Mouse (Mus musculus) adrenal gland, adult 8-10 months (tissue): ENCODE data around the gene Tiam1. TPM values are rescaled to one million over a fixed set of nuclear protein-coding genes. Genes with fewer than 3 reads are reported as not detected.

Experiments
- DNase-seq: peaks from one replicate; pipeline ENCODE4 v3.0.0; 2022
- total RNA-seq, 4 experiments: library from RNA; stranded (reverse); gene quantifications; 2 replicates each; pipeline ENCODE4 v1.2.4; 2022

Gene Tiam1
- total RNA-seq, 4 experiments from 2014 or later: 69.6 to 107 (median 85.5) TPM

DNA sequence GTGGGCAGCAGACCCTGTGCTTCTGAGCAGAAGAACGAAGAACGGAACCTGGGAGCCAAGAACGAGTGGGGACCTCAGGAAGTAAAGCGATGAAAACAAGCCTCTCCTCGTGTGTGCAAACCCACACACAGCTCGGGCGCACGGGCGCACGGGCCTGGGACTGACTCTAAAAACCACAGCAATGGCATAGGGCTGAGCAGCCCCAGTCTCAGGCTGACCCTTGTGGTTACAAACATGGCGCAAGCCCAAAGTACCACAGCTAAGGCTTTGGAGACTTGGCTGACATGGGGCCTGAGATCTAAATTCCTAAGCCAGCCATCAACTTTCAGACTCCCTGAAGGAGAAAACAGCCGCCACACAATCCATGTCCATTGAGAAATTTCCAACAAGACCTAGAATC is 239.4 kb downstream of the Tiam1 start:
- no peak for DNase-seq

DNA sequence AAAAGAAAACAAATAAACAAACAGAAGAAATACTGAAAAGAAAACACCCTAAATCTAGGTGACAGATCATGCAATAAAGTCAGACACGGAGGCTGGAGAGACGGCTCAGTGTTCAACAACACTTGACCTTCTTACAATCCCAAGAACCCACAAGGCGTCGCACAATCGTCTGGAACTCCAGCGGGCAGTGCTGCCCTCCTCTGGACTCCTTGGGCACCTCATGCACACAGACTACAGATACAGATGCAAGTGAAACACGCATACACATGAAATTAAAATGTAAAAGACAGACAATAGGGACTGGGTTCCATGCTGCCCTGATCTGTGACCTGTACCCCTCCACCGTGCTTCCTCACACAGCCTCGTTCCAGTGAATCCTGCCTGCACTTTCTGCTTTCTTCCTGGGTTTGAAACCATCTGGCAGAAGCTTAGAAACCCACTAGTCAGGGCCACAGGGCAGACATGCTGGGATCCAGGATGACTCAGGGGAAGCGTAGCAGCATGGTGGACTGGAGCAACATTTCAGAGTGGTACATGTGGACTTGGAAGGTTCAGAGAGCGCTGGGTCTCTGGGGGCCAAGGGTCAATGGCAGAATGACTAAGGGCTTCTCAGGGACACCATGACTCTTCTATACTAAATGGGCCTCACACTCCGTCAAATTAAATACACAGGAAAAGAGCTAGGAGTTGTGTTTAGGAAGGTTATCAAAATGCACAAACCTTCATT is 240.8 kb downstream of the Tiam1 start:
- peak; percentile 20 for DNase-seq

DNA sequence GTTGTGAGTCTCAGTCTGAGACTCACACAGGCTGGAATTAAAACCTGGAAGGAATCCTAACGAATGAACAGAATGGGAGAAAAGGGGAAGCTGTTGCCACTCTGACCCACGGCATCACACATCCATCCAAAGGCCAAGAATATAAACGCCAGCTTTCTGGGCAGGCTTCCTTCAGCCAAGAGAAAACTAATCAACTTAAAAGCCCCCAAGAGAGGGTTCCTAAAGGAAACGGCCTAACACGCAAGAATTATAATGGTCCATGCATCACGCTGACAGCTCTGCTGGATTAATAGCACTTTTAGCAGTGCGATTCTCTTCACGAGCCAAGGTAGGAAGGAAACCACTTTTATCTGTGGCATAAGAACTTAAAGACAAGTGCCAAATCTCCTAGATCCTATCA is 242.9 kb downstream of the Tiam1 start:
- no peak for DNase-seq

DNA sequence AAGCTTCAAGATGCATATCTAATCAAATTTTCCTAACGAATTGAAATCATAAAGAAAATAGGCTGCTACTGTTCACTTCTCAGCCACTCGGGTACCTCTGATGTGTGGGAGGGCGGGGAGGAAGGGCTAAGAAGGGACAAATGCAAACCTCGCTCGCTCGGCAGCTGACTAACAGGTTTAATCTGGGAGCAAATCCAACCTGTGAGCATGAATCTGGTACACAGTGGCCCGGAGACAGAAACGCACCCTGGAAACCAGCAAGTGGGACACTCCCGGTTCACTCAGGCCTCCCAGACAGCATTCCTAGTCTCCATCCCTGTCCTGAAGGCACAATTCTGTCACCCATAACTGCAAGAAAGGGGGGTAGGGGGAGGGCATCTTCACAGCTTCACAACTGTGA is 244.4 kb downstream of the Tiam1 start:
- no peak for DNase-seq

DNA sequence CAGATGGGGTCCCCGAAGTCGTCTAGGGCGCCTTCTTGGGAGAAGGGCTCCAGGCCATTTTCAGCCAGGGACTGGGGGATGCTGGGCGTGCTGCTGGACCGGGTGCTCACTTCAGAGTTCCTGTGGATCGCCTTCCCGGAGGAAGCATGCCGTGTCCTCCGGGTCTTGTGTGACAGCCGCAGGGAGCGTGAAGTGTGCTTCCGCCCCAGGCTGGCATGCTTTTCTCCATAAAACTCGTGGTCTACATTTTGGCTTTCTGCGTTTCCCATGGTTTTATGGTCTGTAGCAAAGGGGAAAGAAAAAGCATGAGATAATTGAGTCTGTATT is 245.3 kb downstream of the Tiam1 start:
- DNase-seq: no peak

DNA sequence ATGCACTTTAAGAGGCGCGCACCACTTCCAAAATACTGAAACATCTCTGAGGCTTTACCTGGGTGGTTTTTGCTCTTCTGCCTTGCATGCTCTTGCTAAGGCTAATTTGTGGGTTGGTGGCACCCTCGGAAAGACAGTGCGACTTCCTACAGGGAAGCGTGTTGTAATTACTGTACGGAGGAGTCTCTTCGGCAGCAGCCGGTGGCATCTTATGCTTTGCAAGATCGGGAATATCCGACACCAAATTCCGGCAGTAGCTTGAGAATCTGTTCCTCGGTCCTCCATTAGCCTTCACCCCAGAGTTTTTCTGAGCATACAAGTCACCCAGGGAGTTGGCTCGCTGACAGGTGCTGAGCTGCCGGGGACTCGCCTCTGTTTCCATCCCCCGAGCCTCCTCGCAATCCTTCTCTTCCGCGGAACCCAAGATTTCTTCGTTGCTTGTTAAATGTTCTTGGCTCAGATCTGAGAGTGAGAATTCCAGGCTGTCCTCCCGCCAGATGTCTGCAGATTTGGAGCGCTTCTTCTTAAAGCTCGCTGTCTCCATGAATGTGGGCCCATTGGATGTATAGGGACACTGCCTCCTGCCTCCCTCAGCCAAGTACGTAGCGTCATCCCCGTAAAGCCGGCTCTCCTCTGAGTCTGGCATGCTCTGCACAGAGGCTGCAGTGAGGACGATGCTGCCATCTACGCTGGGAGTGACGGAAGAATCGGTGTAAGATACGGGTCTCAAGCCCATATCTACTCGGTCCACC is 245.8 kb downstream of the Tiam1 start:
- no peak for DNase-seq

DNA sequence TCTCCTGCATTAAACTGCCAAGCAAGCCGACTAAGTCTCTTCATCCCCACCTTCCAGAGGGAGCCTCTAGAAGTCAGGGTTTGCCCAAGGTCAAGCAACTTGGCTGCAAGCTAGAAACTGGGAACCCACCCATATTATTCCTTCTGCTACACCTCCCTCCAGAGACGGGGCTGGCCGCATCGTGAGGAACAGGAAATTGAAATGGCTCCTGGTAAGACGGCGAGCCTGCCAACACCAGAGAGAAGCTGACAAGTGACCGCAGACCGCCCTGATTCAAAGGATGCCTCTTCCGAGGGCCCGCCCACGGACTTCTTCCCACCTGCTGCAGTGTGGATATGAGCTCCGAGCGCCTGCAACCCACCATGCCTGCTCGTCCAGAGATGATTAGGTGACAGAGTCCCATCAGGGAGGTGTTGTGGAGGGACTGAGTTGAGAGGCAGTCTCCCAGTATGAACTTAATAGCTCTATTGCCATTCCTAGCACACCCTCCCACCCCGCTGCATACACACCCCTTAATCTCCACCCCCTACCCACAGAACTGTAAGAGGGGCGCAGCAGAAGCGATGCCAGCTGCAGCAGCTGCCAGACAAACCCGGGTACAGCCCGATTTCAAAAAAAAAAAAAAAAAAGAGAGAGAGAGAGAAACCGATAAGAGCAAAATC is 246.6 kb downstream of the Tiam1 start:
- DNase-seq: no peak

DNA sequence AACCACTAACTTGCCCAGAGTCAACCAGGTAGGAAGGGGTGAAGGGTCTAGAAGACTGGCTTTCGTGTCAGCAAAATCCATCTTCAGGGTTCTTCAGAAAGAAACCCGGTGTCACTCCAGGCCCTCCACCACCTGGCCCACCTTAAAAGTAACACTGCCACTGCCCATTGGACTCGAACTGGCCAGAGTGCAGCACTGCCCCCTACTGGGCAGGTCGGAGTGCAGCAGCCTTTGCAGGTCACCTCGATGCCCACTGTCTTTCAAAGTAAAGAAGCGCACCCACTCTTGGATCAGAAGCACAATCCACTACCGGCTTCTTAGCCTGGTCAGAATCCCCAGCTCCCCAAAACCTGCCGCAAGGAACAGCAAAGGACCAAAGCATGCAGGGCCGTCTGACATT is 247.2 kb downstream of the Tiam1 start:
- no peak for DNase-seq

DNA sequence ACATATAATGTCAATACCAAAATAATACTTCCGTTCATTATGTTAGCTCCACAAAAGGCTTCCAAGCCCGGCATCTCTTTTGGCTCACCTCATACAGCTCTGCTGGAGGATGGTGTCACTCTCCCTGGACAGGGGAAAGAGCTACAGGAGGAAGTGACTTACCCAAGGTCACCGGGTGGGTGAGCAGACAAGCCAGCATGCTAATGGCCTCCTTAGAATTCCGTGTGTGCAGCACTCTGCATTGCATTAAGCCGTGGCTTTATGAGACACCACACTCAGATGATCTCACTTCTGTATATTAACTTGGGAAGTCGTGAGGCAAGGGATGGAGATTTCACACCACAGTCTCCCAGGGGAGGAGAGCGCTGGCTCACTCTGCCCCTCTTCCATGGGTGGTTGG is 248.3 kb downstream of the Tiam1 start:
- no peak for DNase-seq

DNA sequence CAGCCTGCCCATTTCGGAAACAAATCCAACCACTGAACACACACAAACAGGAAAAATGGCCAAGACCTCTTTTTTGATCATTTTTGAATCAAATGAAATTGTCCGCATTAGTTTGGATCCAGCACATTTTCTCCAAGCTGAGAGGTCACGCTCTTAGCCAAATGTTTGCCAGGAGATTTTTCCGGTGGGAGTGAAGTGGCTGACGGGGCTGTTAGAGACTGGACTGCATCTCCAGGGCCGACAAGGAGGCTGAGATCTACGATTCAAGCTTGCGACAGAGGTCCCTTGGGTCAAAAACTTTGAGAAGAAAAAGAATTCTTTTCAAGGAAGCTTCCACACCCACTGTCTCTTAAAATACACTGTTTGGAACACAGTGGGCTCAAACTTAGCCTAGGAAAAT is 248.8 kb downstream of the Tiam1 start:
- no peak for DNase-seq

DNA sequence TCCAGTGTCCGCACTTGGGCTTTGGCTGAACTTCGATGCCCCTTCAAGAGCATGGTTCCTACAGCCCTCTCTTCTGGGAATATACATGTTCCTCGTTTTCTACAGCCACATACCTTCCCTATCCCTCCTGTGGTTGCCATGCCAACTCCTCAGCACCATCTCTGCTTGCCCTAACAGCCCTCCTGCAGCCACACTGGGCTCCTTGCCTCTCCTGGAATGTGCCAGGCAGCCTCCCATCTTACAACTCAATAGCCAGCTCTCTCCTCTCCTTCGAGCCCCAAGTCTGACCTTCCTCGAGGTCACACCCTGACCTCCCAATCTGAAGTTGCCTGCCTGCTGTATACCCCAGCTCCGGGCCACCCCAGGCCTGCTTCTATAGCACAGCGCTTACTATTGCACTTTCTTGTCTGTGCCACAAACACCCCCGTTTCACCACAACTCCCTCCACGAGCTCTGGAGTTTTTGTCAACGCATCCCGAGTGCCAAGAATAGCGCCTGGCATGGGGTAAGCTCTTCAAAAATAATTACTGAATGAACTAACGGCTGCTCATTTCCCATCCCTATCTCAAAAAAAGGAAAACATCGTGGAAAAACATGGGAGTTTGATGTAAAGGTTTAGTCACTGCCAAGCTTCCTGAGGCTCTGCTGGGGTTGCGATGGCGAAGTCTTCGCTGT is 252.9 kb downstream of the Tiam1 start:
- DNase-seq: no peak

DNA sequence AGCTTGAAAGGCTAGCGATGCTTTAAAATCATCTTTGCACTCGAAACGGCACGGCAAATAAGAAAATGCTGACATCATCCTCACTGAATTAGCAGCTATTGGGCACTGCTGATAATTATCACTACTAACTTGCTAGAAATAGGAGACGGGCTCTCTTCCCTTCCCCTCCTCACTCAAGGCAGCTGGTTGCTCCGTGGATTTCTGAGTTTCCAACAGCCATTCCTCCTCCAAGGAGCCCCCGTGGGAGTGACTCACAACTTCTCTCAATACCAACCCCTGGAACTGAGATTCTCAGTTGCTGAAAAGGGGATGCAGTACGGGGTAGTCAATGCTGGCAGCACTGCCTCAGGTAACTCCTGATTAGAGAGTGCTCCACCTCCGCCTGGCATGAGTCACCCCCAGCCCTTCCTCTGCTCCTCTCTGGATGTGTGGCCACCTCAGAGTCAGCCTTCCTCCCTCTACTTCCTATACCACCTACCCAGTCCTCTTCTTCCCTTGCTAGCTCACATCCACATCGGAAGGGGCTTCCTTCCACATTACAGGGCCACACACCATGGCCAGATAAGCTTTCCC is 253.6 kb downstream of the Tiam1 start:
- DNase-seq: no peak

DNA sequence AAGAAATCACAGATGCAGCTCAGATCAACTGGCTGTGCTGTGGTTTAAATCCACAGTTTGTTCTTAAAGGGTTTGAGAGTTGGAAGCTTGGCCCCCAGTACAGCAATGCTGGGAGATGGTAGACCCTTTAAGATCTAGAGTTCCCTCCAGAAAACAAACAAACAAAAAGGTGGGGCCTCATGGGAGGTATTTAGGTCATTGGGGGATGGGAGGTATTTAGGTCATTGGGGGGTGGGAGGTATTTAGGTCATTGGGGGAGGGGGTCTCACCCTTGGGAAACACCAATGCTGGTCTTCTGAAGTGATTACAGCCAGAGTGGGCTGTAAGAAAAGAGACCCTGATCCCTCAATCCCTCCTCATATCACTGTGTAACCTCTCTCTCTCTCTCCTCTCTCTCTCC is 257.0 kb downstream of the Tiam1 start:
- DNase-seq: no peak

DNA sequence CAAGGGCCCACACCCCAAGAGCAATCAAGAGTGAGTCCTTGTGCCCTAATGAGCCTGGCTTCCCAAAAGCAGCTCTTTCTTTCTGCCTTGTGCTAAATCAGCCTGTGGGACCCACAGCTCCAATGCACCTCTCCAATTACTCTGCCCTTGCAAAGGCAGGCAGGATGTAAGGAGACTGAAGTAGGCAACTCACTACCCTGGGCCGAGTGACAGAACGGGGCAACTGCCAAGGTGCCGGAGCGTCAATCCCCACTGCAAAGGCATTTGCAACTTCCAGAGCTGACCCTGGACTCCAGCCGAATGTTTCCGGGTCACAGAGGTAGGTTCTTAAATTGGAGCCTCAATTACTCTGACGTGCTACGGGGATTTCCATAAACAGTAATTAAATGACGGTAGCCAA is 257.9 kb downstream of the Tiam1 start:
- no peak for DNase-seq

DNA sequence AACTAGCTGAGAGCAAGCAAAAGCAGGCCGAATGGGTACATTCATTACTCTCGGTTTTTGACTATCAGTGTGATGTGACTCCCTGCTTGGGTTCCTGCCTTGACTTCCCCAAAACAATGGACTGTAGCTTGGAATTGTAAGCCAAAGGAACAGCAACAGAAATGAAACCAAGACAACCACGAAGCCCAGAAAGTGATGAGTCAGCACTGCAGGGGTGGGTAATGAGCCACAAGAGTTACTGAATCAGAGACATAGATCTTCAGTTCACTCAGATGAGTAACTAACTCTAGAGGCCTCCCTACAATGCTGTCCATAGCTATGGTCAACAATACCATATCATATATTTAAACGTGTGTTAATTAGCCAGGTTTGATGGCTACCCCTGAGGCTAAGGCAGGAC is 259.7 kb downstream of the Tiam1 start:
- no peak for DNase-seq

DNA sequence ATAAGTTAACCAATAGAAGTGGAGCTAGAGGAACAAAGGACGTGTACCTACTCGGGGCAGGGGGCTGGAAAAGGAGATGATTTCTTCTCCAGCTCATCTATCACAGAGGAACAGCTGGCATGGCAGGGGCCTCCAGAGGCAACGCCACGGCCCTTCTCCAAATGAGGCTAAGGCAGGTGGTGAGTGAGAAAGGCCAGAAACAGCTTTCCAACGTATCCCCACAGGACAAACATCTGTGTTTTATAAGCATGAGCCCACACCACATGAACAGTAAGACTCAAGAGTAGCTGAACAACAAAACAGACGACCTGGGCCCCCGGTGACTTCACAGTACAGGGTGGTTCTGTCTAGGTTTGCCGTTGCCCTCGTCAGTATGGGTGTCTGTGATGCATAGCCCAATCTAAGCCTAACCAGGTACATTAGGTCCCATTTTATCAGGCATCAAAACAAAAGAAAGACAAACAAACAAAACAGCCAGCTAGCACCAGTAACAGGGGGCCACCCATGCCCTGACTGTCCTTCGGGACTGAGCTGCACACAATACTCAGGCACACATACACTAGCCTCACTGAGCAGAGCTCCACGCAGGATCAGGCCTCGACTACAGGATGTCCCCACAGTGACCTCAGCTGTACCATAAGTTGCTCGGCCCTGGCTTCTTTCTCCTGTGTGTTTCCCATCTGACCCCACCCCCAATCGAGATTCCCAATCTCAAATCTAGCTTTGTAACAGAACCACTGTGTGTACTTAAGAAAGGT is 260.9 kb downstream of the Tiam1 start:
- DNase-seq: no peak

DNA sequence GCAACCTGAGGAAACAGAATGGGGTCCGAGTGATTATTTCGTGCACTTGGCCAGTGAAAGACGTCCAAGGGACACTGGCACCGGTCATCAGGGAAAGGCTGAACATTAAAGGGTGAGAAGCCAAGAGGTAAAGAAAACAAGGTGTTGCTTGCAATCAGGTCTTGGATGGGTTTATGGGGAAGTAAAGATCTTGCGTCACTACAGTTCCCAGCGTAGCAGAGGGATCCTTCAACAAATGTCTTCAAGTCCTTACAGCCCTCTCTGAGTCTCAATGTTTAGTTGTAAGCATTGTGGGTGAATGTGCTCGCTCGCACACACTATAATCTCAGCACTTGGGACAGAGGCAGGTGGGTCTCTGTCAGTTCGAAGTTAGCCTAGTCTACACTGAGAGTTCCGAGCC is 266.4 kb downstream of the Tiam1 start:
- DNase-seq: no peak

DNA sequence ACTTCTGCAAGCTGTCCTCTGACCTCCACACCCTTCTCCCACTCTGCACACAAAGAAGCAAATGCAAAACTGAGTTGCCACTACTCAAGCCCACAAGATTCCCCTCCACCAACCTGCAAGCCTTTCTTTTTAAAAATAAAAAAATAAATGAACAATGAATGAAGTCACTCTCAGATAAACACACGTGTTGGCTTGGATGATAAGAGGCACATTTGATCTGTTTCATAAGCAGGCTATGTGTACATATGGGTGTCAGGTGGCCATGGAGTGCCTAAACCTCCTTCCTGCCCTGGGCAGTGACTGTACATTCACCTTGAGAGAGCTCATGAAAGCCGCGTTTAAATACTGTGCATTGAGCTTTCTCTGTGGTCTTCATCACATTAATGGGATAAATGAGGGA is 267.5 kb downstream of the Tiam1 start:
- no peak for DNase-seq

DNA sequence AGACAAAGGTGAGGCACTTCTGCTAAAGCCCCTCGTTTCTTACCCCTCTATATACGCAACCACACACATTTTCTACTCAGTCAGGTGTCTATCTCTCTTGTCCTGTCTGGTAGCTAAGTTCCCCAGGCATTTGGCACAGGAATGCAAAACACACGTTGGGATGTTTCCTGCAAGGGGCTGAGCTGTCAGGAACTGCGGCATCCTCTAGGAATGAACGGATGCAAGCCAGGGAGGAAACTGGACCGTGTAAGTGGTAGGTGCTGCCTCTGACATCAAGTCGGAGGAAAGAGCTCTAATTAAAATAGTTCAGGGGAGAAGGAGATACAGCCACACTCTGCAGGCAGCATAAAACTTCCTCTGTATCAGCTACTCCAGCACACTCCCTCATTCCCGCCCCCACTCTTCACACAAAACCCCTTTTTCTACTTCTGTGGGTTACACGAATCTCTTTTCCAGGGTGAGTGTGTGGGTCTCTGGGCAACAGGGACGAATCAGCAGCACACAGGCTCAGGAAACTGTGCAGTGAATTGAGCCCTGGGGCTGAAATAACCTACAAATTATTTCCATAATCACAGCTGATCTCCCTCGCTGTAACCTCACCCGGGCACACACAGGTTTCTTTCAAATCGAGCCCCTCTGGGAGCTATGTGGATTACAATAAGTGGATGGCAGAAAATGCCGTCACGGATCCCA is 269.4 kb downstream of the Tiam1 start:
- no peak for DNase-seq

DNA sequence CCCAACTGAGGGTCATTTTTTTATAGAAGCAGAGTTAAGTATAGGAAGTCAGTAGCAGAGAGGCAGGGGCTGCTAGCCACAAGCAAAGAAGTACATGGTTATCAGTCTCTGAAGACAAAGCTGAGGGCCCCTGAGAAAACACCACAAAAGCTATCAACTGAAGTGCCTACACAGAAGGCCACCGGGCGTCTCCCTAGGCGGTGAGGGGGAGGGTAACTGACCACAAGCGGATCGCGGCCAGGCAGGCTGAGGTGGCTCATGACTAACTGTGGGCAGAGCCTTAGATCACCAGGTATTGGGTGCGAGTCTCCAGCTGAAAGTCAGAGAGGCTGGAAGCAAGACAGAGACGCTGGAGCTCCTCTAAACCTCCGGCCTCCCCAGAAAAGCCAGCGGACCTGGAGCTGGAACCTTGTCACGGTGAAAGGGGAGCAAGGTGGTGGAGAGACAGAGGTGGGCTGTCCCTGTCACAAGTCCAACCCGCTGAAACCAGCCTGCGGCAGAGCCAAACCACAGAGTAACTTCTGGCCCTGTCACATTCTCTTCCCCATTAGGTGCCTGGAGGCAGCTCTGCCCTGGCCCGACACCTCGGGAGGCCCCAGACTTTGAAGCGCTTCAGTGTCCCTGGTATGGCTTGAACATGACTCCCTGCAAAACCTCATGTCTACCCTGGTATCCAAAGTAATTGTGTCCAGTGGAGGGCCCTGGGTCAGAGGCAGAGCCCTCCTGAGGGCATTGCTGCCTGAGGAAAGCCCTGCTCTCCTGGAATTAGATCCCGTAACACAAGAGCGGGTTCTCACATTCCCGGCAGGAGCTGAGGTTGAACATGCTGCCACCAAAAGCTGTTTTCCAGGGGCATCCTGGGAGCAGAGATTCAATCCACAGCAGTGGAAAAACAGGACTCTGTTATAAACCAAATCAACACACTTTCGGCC is 271.3 kb downstream of the Tiam1 start:
- no peak for DNase-seq
